Mouse (Mus musculus) stomach, embryonic 15.5 days (tissue): ENCODE results near the gene Hmg20a. TPM values are rescaled to one million over a fixed set of nuclear protein-coding genes. Genes with fewer than 3 reads are reported as not detected.

ENCODE experiments used
- ATAC-seq: fragments of 200-750 bp; cut with Nextera tagmentation; 2 replicates; pipeline ENCODE4 v1.8.0; 2017; ENCODE audit warnings: low read depth, moderate number of reproducible peaks, moderate TSS enrichment; ENCODE audit not compliant: insufficient read depth, low FRiP score
- H3K27ac ChIP-seq: fragments of 300-500 bp; sonication (generic); 2 replicates; pipeline ENCODE4 v1.5.1; 2015; ENCODE audit warnings: mild to moderate bottlenecking, inconsistent platforms
- H3K27me3 ChIP-seq: fragments of 300-500 bp; sonication (generic); replicated peaks from 2 replicates; pipeline ENCODE4 v1.6.1; 2015; ENCODE audit warnings: inconsistent platforms
- H3K36me3 ChIP-seq: fragments of 300-500 bp; sonication (generic); 2 replicates; pipeline ENCODE4 v1.6.1; 2015; ENCODE audit warnings: inconsistent platforms
- H3K4me1 ChIP-seq: fragments of 300-500 bp; sonication (generic); 2 replicates; pipeline ENCODE4 v1.6.1; 2015; ENCODE audit warnings: inconsistent platforms
- H3K4me2 ChIP-seq: fragments of 300-500 bp; sonication (generic); 2 replicates; pipeline ENCODE4 v1.6.1; 2015; ENCODE audit warnings: mild to moderate bottlenecking, inconsistent platforms
- H3K4me3 ChIP-seq: fragments of 300-500 bp; sonication (generic); replicated peaks from 2 replicates; pipeline ENCODE4 v1.5.1; 2015; ENCODE audit warnings: inconsistent platforms
- H3K9ac ChIP-seq: fragments of 300-500 bp; sonication (generic); 2 replicates; pipeline ENCODE4 v1.6.1; 2015; ENCODE audit warnings: inconsistent platforms
- H3K9me3 ChIP-seq: fragments of 300-500 bp; sonication (generic); 2 replicates; pipeline ENCODE4 v1.6.1; 2016; ENCODE audit warnings: inconsistent platforms
- WGBS: fragments of 180-500 bp; shearing (Covaris S2); methylation state at CpG from one replicate; pipeline ENCODE4 v1.1.7; 2015; 5-methylcytosine and 5-hydroxymethylcytosine counted together
- polyA plus RNA-seq: library from polyadenylated mRNA; unstranded; fragments of >200 nt; fragmentation: Nextera tagmentation; extraction: Ambion mirVana; gene quantifications from 2 replicates; pipeline ENCODE4 v1.2.1, GENCODE M21; 2015

Gene Hmg20a
- polyA plus RNA-seq, 1 experiment from 2014 or later, result 44.4 TPM

DNA sequence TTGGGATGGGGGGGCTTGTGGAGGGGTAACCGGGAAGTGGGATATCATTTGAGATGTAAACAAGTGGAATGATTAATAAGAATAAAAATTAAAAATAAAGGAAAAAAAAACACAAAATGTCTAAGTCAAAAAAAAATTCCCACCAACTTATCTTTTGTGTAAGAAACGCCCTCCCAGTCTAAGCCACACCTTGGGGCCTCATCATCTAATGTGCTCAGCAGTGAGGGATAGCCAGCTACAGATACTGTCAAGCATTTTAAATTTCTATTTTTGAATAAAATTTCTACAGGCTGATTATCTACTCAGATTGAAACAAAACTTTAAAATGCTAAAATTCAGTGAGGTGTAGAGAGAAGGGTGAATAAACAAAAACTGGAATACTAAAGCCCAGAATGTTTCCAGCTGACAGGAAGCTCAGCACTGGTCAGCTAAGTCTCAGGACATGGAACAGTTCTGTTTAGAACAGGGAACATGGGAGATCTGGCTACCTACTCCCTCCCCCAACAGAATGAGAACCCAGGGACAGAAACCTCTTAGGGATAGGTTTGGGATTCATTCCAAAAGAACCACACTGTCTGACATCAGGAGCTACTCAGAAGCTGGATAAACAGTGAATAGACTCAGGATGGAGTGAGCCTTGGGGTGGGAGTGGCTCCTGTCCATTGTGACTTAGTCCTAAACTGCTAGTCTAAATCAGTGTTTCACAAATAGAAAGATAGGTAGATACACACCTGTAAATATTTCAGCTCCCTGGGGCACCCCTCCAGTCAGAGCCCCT is 34.8 kb downstream of the Hmg20a start:
- Histone ChIP-seq H3K4me3 (no peak overlapping the region), H3K4me1 (no peaks in the 10 kb centered on the region), H3K4me2 (no peak overlapping the region), H3K27me3 (no peaks in the 10 kb centered on the region), H3K9ac (no peak overlapping the region), H3K27ac (no peak overlapping the region), H3K36me3 (no peaks in the 10 kb centered on the region), H3K9me3 (no peaks in the 10 kb centered on the region)
- no peak for ATAC-seq
- WGBS, result 68% methylated on average over 2 of the region's 2 CpGs

DNA sequence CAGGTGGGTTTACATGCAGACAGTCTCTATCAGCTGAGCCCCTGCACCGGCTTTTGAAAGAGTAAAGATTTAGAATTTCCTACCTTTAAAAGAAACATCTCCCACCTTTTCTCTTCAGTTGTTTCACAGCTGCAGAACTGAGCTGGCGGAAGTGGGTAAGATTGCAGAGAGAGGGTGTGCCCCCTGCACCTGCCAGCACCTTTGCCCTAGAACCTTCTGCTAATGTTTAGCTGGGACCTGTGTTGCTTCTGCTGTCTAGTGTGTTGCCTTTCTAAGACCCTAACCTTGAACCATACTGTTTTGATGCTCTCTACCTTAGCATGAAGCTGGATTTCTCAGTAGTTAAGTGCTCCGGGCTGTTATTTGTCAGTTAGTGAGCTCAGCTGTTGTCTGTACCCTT is 38.0 kb downstream of the Hmg20a start:
- H3K27me3 ChIP-seq, result no peaks in the 10 kb centered on the region
- H3K9me3 ChIP-seq, result no peaks in the 10 kb centered on the region
- H3K4me2 ChIP-seq, result no peak overlapping the region
- no peaks in the 10 kb centered on the region for H3K36me3 ChIP-seq
- 82% methylated on average over 3 of the region's 3 CpGs for WGBS
- no peak overlapping the region for H3K4me3 ChIP-seq
- ATAC-seq, result no peak
- no peak overlapping the region for H3K9ac ChIP-seq
- H3K27ac ChIP-seq, result no peak overlapping the region
- H3K4me1 ChIP-seq, result no peaks in the 10 kb centered on the region

DNA sequence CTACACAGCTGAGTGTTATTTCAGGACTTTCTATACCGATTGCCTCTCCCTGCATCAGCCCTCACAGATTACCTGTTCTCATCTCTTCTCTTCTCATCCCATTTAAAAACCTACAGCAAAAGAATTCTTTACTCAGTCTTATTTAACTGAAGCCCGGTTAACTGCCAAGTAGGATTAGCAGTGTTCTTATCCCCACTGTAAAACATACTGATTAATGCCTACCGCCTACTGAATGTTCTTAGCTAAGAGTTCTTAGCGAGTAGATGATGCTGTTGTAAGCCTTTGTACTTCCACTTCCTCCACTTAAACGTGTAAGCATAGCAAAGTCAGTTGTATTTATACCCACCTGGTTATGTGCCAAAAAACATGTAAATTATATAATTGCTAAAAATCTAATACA is 42.6 kb downstream of the Hmg20a start:
- H3K4me2 ChIP-seq, result no peak overlapping the region
- H3K27ac ChIP-seq, result no peak overlapping the region
- WGBS, result 54% methylated on average over 5 of the region's 5 CpGs
- no peak overlapping the region for H3K4me3 ChIP-seq
- H3K27me3 ChIP-seq, result no peaks in the 10 kb centered on the region
- 0 out of 2 replicates have a peak, but pooled peaks cover 3% of the 10 kb centered on the region for H3K36me3 ChIP-seq
- no peaks in the 10 kb centered on the region for H3K9me3 ChIP-seq
- H3K9ac ChIP-seq, result no peak overlapping the region
- H3K4me1 ChIP-seq, result peaks cover 29% of the 10 kb centered on the region
- no peak for ATAC-seq

DNA sequence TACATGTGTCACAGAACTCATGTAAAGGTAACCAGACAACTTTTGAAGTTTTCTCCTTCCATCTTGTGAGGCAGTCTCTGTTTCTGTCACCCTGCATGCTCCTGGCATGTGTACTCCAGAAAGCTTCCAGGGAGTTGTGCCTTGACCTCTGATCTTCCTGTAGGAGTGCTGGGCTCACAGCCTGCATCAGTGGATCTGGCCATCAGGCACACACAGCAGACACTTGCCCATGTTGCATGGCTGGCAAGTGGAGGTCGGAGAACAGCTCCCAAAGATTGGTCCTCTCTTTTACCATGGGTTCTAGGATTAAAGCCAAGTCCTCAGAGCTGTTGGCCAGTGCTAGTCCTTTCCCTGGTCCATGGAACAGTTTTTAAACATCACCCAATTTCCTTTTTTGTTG is 44.2 kb downstream of the Hmg20a start:
- Histone ChIP-seq H3K4me1 (peaks cover 30% of the 10 kb centered on the region), H3K9ac (no peak overlapping the region), H3K27ac (no peak overlapping the region), H3K4me3 (no peak overlapping the region), H3K36me3 (0 out of 2 replicates have a peak, but pooled peaks cover 3% of the 10 kb centered on the region), H3K9me3 (no peaks in the 10 kb centered on the region), H3K27me3 (no peaks in the 10 kb centered on the region), H3K4me2 (no peak overlapping the region)
- ATAC-seq, result no peak
- 92% methylated on average over 1 of the region's 1 CpGs for WGBS

GRCm38 (mm10) chr9:56463046-56463445 is 44.6 kb downstream of the Hmg20a start:
- no peaks in the 10 kb centered on the region for H3K9me3 ChIP-seq
- H3K4me2 ChIP-seq, result no peak overlapping the region
- no peak for ATAC-seq
- peaks cover 30% of the 10 kb centered on the region for H3K4me1 ChIP-seq
- peak overlapping the region; percentile 64; the same call in 1 of the 2 replicates for H3K27ac ChIP-seq
- 85% methylated on average over 2 of the region's 2 CpGs for WGBS
- H3K9ac ChIP-seq, result no peak overlapping the region
- H3K27me3 ChIP-seq, result no peaks in the 10 kb centered on the region
- H3K4me3 ChIP-seq, result no peak overlapping the region
- H3K36me3 ChIP-seq, result 0 out of 2 replicates have a peak, but pooled peaks cover 3% of the 10 kb centered on the region

- H3K4me1 ChIP-seq, result peaks cover 30% of the 10 kb centered on the region
- WGBS, result 38% methylated on average over 4 of the region's 4 CpGs
These were observed 45.5 kb downstream of the Hmg20a start for GRCm38 (mm10) chr9:56463686-56464515.

GRCm38 (mm10) chr9:56464863-56465654 is 46.6 kb downstream of the Hmg20a start:
- 24% methylated on average over 22 of the region's 23 CpGs for WGBS
- H3K9me3 ChIP-seq, result no peaks in the 10 kb centered on the region
- no peak overlapping the region for H3K9ac ChIP-seq
- peak overlapping the region; percentile 32; the same call in 1 of the 2 replicates for H3K4me2 ChIP-seq
- no peaks in the 10 kb centered on the region for H3K27me3 ChIP-seq
- H3K4me3 ChIP-seq, result no peak overlapping the region
- H3K27ac ChIP-seq, result peak overlapping the region; percentile 52
- ATAC-seq, result peak; percentile 39; the same call in 1 of the 2 replicates
- peaks cover 30% of the 10 kb centered on the region for H3K4me1 ChIP-seq
- H3K36me3 ChIP-seq, result 0 out of 2 replicates have a peak, but pooled peaks cover 3% of the 10 kb centered on the region

More at GRCm38 (mm10) chr9:56463686-56464515, 45.5 kb downstream of the Hmg20a start:
- Histone ChIP-seq H3K27me3 (no peaks in the 10 kb centered on the region), H3K9me3 (no peaks in the 10 kb centered on the region), H3K9ac (no peak overlapping the region), H3K36me3 (0 out of 2 replicates have a peak, but pooled peaks cover 3% of the 10 kb centered on the region), H3K27ac (peak overlapping the region; percentile 64), H3K4me2 (no peak overlapping the region), H3K4me3 (no peak overlapping the region)
- peak; percentile 56; the same call in 1 of the 2 replicates for ATAC-seq

- Histone ChIP-seq H3K27me3 (no peaks in the 10 kb centered on the region), H3K4me3 (no peak overlapping the region), H3K4me2 (no peak overlapping the region), H3K9ac (no peak overlapping the region), H3K4me1 (peaks cover 30% of the 10 kb centered on the region), H3K36me3 (0 out of 2 replicates have a peak, but pooled peaks cover 3% of the 10 kb centered on the region), H3K9me3 (no peaks in the 10 kb centered on the region), H3K27ac (no peak overlapping the region)
- ATAC-seq, result no peak
- 92% methylated on average over 4 of the region's 4 CpGs for WGBS
These were observed 47.8 kb downstream of the Hmg20a start for GRCm38 (mm10) chr9:56466251-56466650.

- WGBS, result 56% methylated on average over 2 of the region's 2 CpGs
- Histone ChIP-seq H3K4me2 (no peak overlapping the region), H3K4me1 (peaks cover 15% of the 10 kb centered on the region), H3K36me3 (peaks cover 8% of the 10 kb centered on the region; the same call in 1 of the 2 replicates), H3K9me3 (no peaks in the 10 kb centered on the region), H3K9ac (no peak overlapping the region), H3K27me3 (no peaks in the 10 kb centered on the region), H3K27ac (no peak overlapping the region), H3K4me3 (no peak overlapping the region)
- ATAC-seq, result no peak
These were observed 51.2 kb downstream of the Hmg20a start for GRCm38 (mm10) chr9:56469656-56470055.

DNA sequence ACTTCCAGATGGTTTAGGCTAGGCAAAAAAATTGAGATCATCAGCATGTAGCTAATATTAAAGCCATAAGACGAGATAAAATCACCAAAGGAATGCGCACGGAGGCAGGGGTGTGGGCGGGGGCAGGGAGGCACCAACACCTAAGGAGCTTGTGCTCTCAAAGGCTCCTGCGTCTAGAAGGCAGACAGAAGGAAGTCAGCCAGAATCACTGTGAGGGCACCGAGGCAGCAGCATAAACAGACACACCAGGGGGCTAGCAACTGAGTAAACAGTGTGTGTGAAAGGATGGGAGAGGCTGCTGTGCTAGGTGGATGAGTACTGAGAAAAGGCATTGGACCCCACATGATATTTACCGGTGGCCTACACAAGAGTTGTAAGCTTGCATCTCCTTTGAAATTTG is 51.9 kb downstream of the Hmg20a start:
- 39% methylated on average over 7 of the region's 7 CpGs for WGBS
- no peak for ATAC-seq

GRCm38 (mm10) chr9:56478975-56479647 is 60.7 kb downstream of the Hmg20a start:
- ATAC-seq, result no peak
- H3K36me3 ChIP-seq, result peaks cover 9% of the 10 kb centered on the region; the same call in 1 of the 2 replicates
- no peaks in the 10 kb centered on the region for H3K27me3 ChIP-seq
- WGBS, result 84% methylated on average over 5 of the region's 5 CpGs
- no peaks in the 10 kb centered on the region for H3K4me1 ChIP-seq
- H3K4me3 ChIP-seq, result no peak overlapping the region
- no peak overlapping the region for H3K9ac ChIP-seq
- H3K9me3 ChIP-seq, result no peaks in the 10 kb centered on the region
- no peak overlapping the region for H3K27ac ChIP-seq
- H3K4me2 ChIP-seq, result no peak overlapping the region

More for the DNA sequence above, 51.9 kb downstream of the Hmg20a start:
- Histone ChIP-seq H3K27me3 (no peaks in the 10 kb centered on the region), H3K36me3 (peaks cover 9% of the 10 kb centered on the region; the same call in 1 of the 2 replicates), H3K27ac (no peak overlapping the region), H3K4me2 (no peak overlapping the region), H3K9me3 (no peaks in the 10 kb centered on the region), H3K4me3 (no peak overlapping the region), H3K9ac (no peak overlapping the region), H3K4me1 (0 out of 2 replicates have a peak, but pooled peaks cover 9% of the 10 kb centered on the region)
